Mouse (Mus musculus) kidney, postnatal 10 days (tissue): ENCODE data around the gene Ppp1r37.

Experiments used
- DNase-seq: peaks from one replicate; pipeline ENCODE4 v3.0.0; 2021; ENCODE audit warnings: mixed read lengths

The Ppp1r37 gene

GRCm38 (mm10) chr7:19500420-19501363 is 62.2 kb downstream of the Ppp1r37 start:
- DNase-seq: no peak

GRCm38 (mm10) chr7:19498326-19498725 is 64.5 kb downstream of the Ppp1r37 start:
- no peak for DNase-seq

- no peak for DNase-seq
These were observed 66.7 kb downstream of the Ppp1r37 start for GRCm38 (mm10) chr7:19496214-19496555.

GRCm38 (mm10) chr7:19495521-19496213 is 67.2 kb downstream of the Ppp1r37 start:
- DNase-seq: peak; percentile 87

- no peak for DNase-seq
These were observed 68.0 kb downstream of the Ppp1r37 start for GRCm38 (mm10) chr7:19494751-19495474.

- DNase-seq: peak; percentile 87
These were observed 71.1 kb downstream of the Ppp1r37 start for GRCm38 (mm10) chr7:19491731-19492130.

- DNase-seq: peak; percentile 19
These were observed 73.4 kb downstream of the Ppp1r37 start for GRCm38 (mm10) chr7:19489525-19489924.

- DNase-seq: no peak
These were observed 76.3 kb downstream of the Ppp1r37 start for GRCm38 (mm10) chr7:19486549-19486948.

- DNase-seq: no peak
These were observed 77.4 kb downstream of the Ppp1r37 start for GRCm38 (mm10) chr7:19485488-19485887.

- no peak for DNase-seq
These were observed 79.6 kb downstream of the Ppp1r37 start for GRCm38 (mm10) chr7:19483281-19483680.
